Mouse (Mus musculus): ENCODE measurements around the gene Wdr78. TPM values are rescaled to one million over a fixed set of nuclear protein-coding genes. Genes with fewer than 3 reads are reported as not detected.

Gene Wdr78
- polyA plus RNA-seq, 1 experiment, result 0.09 TPM

GRCm38 (mm10) chr4:102991685-102992084 is 122.7 kb downstream of the Wdr78 start:
- Histone ChIP-seq H3K27me3 (ENCODE audit: control insufficient read depth) (no peaks in the 10 kb centered on the region), H3K4me3 (replicated peaks) (no peak overlapping the region), H3K9me3 (ENCODE audit: control insufficient read depth, low read length) (no peaks in the 10 kb centered on the region), H3K4me1 (ENCODE audit: control insufficient read depth) (no peaks in the 10 kb centered on the region), H3K36me3 (ENCODE audit: control insufficient read depth) (no peaks in the 10 kb centered on the region)
- TF ChIP-seq GATA1 (IDR thresholded peaks at IDR 0.05; ENCODE audit: low read length) (no peak), TAL1 (IDR thresholded peaks at IDR 0.05; ENCODE audit: low read length) (no peak)

- Histone ChIP-seq H3K27me3 (ENCODE audit: control insufficient read depth) (no peaks in the 10 kb centered on the region), H3K9me3 (ENCODE audit: control insufficient read depth, low read length) (no peaks in the 10 kb centered on the region), H3K4me3 (replicated peaks) (no peak overlapping the region), H3K4me1 (ENCODE audit: control insufficient read depth) (no peaks in the 10 kb centered on the region), H3K36me3 (ENCODE audit: control insufficient read depth) (no peaks in the 10 kb centered on the region)
- TF ChIP-seq GATA1 (IDR thresholded peaks at IDR 0.05; ENCODE audit: low read length) (no peak), TAL1 (IDR thresholded peaks at IDR 0.05; ENCODE audit: low read length) (no peak)
Measured at GRCm38 (mm10) chr4:102990595-102991340, 123.6 kb downstream of the Wdr78 start.

GRCm38 (mm10) chr4:102990016-102990415 is 124.3 kb downstream of the Wdr78 start:
- H3K4me1 ChIP-seq (ENCODE audit: control insufficient read depth), result no peaks in the 10 kb centered on the region
- TF ChIP-seq GATA1 (IDR thresholded peaks at IDR 0.05; ENCODE audit: low read length), result no peak
- TF ChIP-seq TAL1 (IDR thresholded peaks at IDR 0.05; ENCODE audit: low read length), result no peak
- H3K9me3 ChIP-seq (ENCODE audit: control insufficient read depth, low read length), result no peaks in the 10 kb centered on the region
- H3K36me3 ChIP-seq (ENCODE audit: control insufficient read depth), result no peaks in the 10 kb centered on the region
- no peaks in the 10 kb centered on the region for H3K27me3 ChIP-seq (ENCODE audit: control insufficient read depth)
- no peak overlapping the region for H3K4me3 ChIP-seq (replicated peaks)

GRCm38 (mm10) chr4:102989391-102989790 is 125.0 kb downstream of the Wdr78 start:
- Histone ChIP-seq H3K36me3 (ENCODE audit: control insufficient read depth) (no peaks in the 10 kb centered on the region), H3K27me3 (ENCODE audit: control insufficient read depth) (no peaks in the 10 kb centered on the region), H3K4me3 (replicated peaks) (no peak overlapping the region), H3K9me3 (ENCODE audit: control insufficient read depth, low read length) (no peaks in the 10 kb centered on the region), H3K4me1 (ENCODE audit: control insufficient read depth) (no peaks in the 10 kb centered on the region)
- TF ChIP-seq TAL1 (IDR thresholded peaks at IDR 0.05; ENCODE audit: low read length), result no peak
- TF ChIP-seq GATA1 (IDR thresholded peaks at IDR 0.05; ENCODE audit: low read length), result no peak

- Histone ChIP-seq H3K4me3 (replicated peaks) (no peak overlapping the region), H3K36me3 (ENCODE audit: control insufficient read depth) (no peaks in the 10 kb centered on the region), H3K27me3 (ENCODE audit: control insufficient read depth) (no peaks in the 10 kb centered on the region), H3K4me1 (ENCODE audit: control insufficient read depth) (no peaks in the 10 kb centered on the region), H3K9me3 (ENCODE audit: control insufficient read depth, low read length) (no peaks in the 10 kb centered on the region)
- TF ChIP-seq TAL1 (IDR thresholded peaks at IDR 0.05; ENCODE audit: low read length) (no peak), GATA1 (IDR thresholded peaks at IDR 0.05; ENCODE audit: low read length) (no peak)
Measured at GRCm38 (mm10) chr4:102988526-102988925, 125.8 kb downstream of the Wdr78 start.

Other genes starting within 250 kb of the Wdr78 start
- not detected in 2 replicates for gene Tctex1d1, start 135.9 kb downstream of the Wdr78 start, polyA plus RNA-seq (2012)
- not detected in 2 replicates for gene Insl5, start 87.7 kb downstream of the Wdr78 start, polyA plus RNA-seq (2012)
- 0.49 and 0.55 TPM in 2 replicates for gene Mier1, start 165 bp downstream of the Wdr78 start, polyA plus RNA-seq (2012)
- 0.20 and 0.28 TPM in 2 replicates for gene Slc35d1, start 100.6 kb upstream of the Wdr78 start, polyA plus RNA-seq (2012)
- not detected in 2 replicates for gene 4921539E11Rik, start 176.3 kb upstream of the Wdr78 start, polyA plus RNA-seq (2012)
- 0.03 and 0.04 TPM in 2 replicates for gene Oma1, start 199.3 kb upstream of the Wdr78 start, polyA plus RNA-seq (2012)

Data from erythroblast, embryonic 14.5 days (primary cell).